Mouse (Mus musculus) kidney, adult 2 months (tissue): ENCODE data around the gene Specc1.

Experiments
- CTCF ChIP-seq: fragments of 200-500 bp; conservative IDR thresholded peaks from 2 replicates; pipeline ENCODE4 v1.5.1; 2011; ENCODE audit warnings: low read depth, mild to moderate bottlenecking, control low read depth, low read length, moderate library complexity, mixed read lengths; ENCODE audit not compliant: insufficient read depth, insufficient read length
- POLR2A ChIP-seq: fragments of 200-500 bp; IDR thresholded peaks from one replicate; pipeline ENCODE4 v1.6.1; 2011; ENCODE audit warnings: low read depth, low read length, control low read depth

GRCm38 (mm10) chr11:62146661-62147060 is 190.1 kb downstream of the Specc1 start:
- TF ChIP-seq POLR2A (no peak), CTCF (no peak)
